Mouse (Mus musculus) monocyte, adult 2 months (primary cell): Measurements from ENCODE around the gene Asb7.

Experiments
- DNase-seq, 2 experiments: peaks; one replicate each; pipeline ENCODE4 v3.0.0; 2022; ENCODE audit warnings: low spot score in 2 of 2, low read depth in 1 of 2

Asb7 gene

GRCm38 (mm10) chr7:66655471-66655870 lies 33.9 kb downstream of the Asb7 start:
- no peak for DNase-seq

GRCm38 (mm10) chr7:66653596-66653995 lies 35.8 kb downstream of the Asb7 start:
- no peak for DNase-seq

GRCm38 (mm10) chr7:66652216-66652615 lies 37.2 kb downstream of the Asb7 start:
- DNase-seq: no peak

- no peak for DNase-seq
Measured at GRCm38 (mm10) chr7:66650883-66651282, 38.5 kb downstream of the Asb7 start.

- DNase-seq: no peak
Measured at GRCm38 (mm10) chr7:66649181-66649580, 40.2 kb downstream of the Asb7 start.

- no peak for DNase-seq
Measured at GRCm38 (mm10) chr7:66645736-66646135, 43.7 kb downstream of the Asb7 start.

GRCm38 (mm10) chr7:66633351-66633750 lies 56.0 kb downstream of the Asb7 start:
- DNase-seq: no peak

GRCm38 (mm10) chr7:66630154-66630800 lies 59.1 kb downstream of the Asb7 start:
- no peak for DNase-seq

GRCm38 (mm10) chr7:66629419-66629818 lies 60.0 kb downstream of the Asb7 start:
- DNase-seq: no peak

GRCm38 (mm10) chr7:66623436-66623835 lies 66.0 kb downstream of the Asb7 start:
- DNase-seq: no peak

- DNase-seq: no peak
Measured at GRCm38 (mm10) chr7:66601846-66602245, 87.5 kb downstream of the Asb7 start.

GRCm38 (mm10) chr7:66600622-66601610 lies 88.5 kb downstream of the Asb7 start:
- no peak for DNase-seq

- no peak for DNase-seq
Measured at GRCm38 (mm10) chr7:66600126-66600525, 89.3 kb downstream of the Asb7 start.

GRCm38 (mm10) chr7:66597900-66598299 lies 91.5 kb downstream of the Asb7 start:
- DNase-seq: no peak
